Mouse (Mus musculus): ENCODE results near the gene Fkbp3. TPM values are rescaled to one million over a fixed set of nuclear protein-coding genes. Genes with fewer than 3 reads are reported as not detected.
"Not testable (repeated sequence)": the region's sequence is repeated elsewhere in the genome, so short reads cannot be mapped to it uniquely, and the experiment has no call there.

Gene Fkbp3
- 492 and 540 TPM in 2 replicates for polyA plus RNA-seq (2015; fragmentation: Nextera tagmentation; extraction: Ambion mirVana)

DNA sequence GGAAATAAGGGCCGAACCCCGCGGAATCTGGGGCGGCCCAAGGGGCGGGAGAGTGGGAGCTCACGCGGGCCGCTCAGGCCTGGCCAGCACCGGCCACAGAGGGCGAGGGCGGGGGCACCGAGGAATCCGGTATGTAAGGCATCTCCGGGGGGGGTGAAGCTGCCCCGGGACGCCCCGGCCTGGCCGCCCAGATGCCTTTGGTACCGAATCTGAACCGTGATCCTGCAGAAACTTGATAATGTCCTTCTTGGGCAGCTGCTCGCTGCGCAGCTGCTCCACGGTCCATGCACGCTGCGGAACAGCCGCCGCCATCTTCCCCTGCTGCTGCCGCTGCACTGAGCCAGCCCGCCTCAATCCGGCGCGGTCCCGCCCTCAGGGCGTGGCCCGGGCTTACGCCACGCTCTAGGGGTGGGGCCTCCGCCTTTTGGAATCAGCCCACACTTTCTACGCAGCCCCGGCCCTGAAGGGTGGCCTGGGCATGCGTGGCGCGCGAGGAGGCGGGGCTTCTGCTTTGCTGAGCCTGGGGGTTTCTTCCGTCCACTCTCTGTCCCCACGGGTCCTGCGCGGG lies at the start of gene Fkbp3:
TSS of gene Fkbp3 (minus strand) at position 397 of the 568 bp plus-strand sequence.
- Histone ChIP-seq H3K36me3 (peaks cover 22% of the 10 kb centered on the region), H3K9ac (peak within 1 kb of the TSS; percentile 89), H3K4me3 (replicated peaks) (peak within 1 kb of the TSS; percentile 85), H3K9me3 (replicated peaks) (no peaks in the 10 kb centered on the region), H3K27ac (peak within 1 kb of the TSS; percentile 96), H3K4me1 (peaks cover 31% of the 10 kb centered on the region), H3K27me3 (no peaks in the 10 kb centered on the region), H3K4me2 (peak within 1 kb of the TSS; percentile 82)
- peak; percentile 99 for ATAC-seq (replicated peaks; ENCODE audit: low FRiP score)
- WGBS = under 1% methylated on average over 49 of the region's 49 CpGs

GRCm38 (mm10) chr12:65119451-65119850 lies 45.6 kb upstream of the Fkbp3 start:
- H3K9ac ChIP-seq = no peak overlapping the region
- H3K4me3 ChIP-seq (replicated peaks) = no peak overlapping the region
- no peak overlapping the region for H3K4me2 ChIP-seq
- no peaks in the 10 kb centered on the region for H3K4me1 ChIP-seq
- no peak for ATAC-seq (replicated peaks; ENCODE audit: low FRiP score)
- 92% methylated on average over 5 of the region's 5 CpGs for WGBS
- no peak overlapping the region for H3K27ac ChIP-seq
- H3K36me3 ChIP-seq = peaks cover 76% of the 10 kb centered on the region
- no peaks in the 10 kb centered on the region for H3K27me3 ChIP-seq
- no peaks in the 10 kb centered on the region for H3K9me3 ChIP-seq (replicated peaks)

DNA sequence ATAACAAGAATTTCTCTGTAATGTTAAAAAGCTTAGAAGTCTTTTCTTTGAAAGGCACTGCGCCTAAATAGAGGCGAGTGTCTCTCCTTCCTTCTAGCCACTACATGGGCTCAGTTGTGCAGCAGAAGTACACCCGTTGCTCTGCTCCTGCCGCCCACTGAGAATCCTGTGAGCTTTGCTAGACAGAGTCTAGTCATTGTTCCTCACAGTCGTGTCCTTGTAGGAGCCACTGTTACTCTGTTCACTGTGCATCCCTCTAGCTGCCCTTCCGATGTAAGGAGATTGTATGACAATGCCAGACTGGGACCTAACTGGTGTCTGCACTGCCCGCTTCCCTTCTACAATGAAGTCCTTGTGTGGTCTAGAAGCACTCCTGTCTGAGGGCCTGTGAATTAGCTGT lies 45.2 kb upstream of the Fkbp3 start:
- Histone ChIP-seq H3K4me2 (no peak overlapping the region), H3K4me3 (replicated peaks) (no peak overlapping the region), H3K9me3 (replicated peaks) (no peaks in the 10 kb centered on the region), H3K27me3 (no peaks in the 10 kb centered on the region), H3K9ac (no peak overlapping the region), H3K27ac (no peak overlapping the region), H3K36me3 (peaks cover 75% of the 10 kb centered on the region), H3K4me1 (no peaks in the 10 kb centered on the region)
- WGBS = 88% methylated on average over 7 of the region's 7 CpGs
- ATAC-seq (replicated peaks; ENCODE audit: low FRiP score) = no peak

GRCm38 (mm10) chr12:65114978-65115377 lies 41.2 kb upstream of the Fkbp3 start:
- not testable (repeated sequence) for H3K4me1 ChIP-seq; H3K9me3 ChIP-seq (replicated peaks)
- WGBS = 93% methylated on average over 3 of the region's 3 CpGs

GRCm38 (mm10) chr12:65113925-65114324 lies 40.1 kb upstream of the Fkbp3 start:
- Histone ChIP-seq H3K9me3 (replicated peaks) (no peaks in the 10 kb centered on the region), H3K27me3 (no peaks in the 10 kb centered on the region), H3K9ac (no peak overlapping the region), H3K4me2 (no peak overlapping the region), H3K4me3 (replicated peaks) (no peak overlapping the region), H3K27ac (no peak overlapping the region), H3K4me1 (no peaks in the 10 kb centered on the region), H3K36me3 (peaks cover 50% of the 10 kb centered on the region)
- no peak for ATAC-seq (replicated peaks; ENCODE audit: low FRiP score)
- 78% methylated on average over 4 of the region's 4 CpGs for WGBS

More at GRCm38 (mm10) chr12:65114978-65115377, 41.2 kb upstream of the Fkbp3 start:
- not testable (repeated sequence) for H3K4me3 ChIP-seq (replicated peaks); H3K9ac ChIP-seq; H3K4me2 ChIP-seq; ATAC-seq (replicated peaks; ENCODE audit: low FRiP score); H3K27me3 ChIP-seq; H3K27ac ChIP-seq
- peaks cover 54% of the 10 kb centered on the region for H3K36me3 ChIP-seq

GRCm38 (mm10) chr12:65112811-65113210 lies 39.0 kb upstream of the Fkbp3 start:
- Histone ChIP-seq H3K4me1 (no peaks in the 10 kb centered on the region), H3K27me3 (no peaks in the 10 kb centered on the region), H3K4me2 (no peak overlapping the region), H3K27ac (no peak overlapping the region), H3K9me3 (replicated peaks) (no peaks in the 10 kb centered on the region), H3K9ac (no peak overlapping the region), H3K4me3 (replicated peaks) (no peak overlapping the region), H3K36me3 (peaks cover 46% of the 10 kb centered on the region)
- no peak for ATAC-seq (replicated peaks; ENCODE audit: low FRiP score)
- 89% methylated on average over 1 of the region's 1 CpGs for WGBS

- Histone ChIP-seq H3K9me3 (replicated peaks) (no peaks in the 10 kb centered on the region), H3K9ac (no peak overlapping the region), H3K4me1 (no peaks in the 10 kb centered on the region), H3K4me2 (no peak overlapping the region), H3K36me3 (peaks cover 49% of the 10 kb centered on the region), H3K27me3 (no peaks in the 10 kb centered on the region), H3K4me3 (replicated peaks) (no peak overlapping the region), H3K27ac (no peak overlapping the region)
- WGBS = 96% methylated on average over 3 of the region's 3 CpGs
- ATAC-seq (replicated peaks; ENCODE audit: low FRiP score) = no peak
These were observed 37.7 kb upstream of the Fkbp3 start for GRCm38 (mm10) chr12:65111503-65111902.

- no peaks in the 10 kb centered on the region for H3K27me3 ChIP-seq
- H3K36me3 ChIP-seq = peaks cover 56% of the 10 kb centered on the region
- no peak overlapping the region for H3K27ac ChIP-seq
- 76% methylated on average over 1 of the region's 1 CpGs for WGBS
- H3K4me3 ChIP-seq (replicated peaks) = no peak overlapping the region
- no peak overlapping the region for H3K4me2 ChIP-seq
- H3K9me3 ChIP-seq (replicated peaks) = no peaks in the 10 kb centered on the region
- no peak for ATAC-seq (replicated peaks; ENCODE audit: low FRiP score)
- no peaks in the 10 kb centered on the region for H3K4me1 ChIP-seq
- H3K9ac ChIP-seq = no peak overlapping the region
These were observed 34.9 kb upstream of the Fkbp3 start for GRCm38 (mm10) chr12:65108746-65109145.

DNA sequence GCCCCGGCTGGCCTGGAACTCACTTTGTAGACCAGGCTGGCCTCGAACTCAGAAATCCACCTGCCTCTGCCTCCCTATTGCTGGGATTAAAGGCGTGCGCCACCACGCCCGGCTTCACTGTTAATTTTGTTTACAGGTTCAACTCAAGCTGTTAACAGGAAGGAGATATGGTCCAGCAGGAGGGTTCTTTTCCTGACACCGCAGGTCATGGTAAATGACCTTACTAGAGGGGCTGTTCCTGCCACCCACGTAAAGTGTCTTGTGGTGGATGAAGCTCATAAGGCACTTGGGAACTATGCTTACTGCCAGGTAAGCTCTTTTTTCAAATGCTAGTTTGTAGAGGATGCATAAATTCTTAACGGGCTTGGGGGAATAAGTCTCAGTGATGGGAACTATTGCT lies 3.1 kb upstream of the Fkbp3 start:
- Histone ChIP-seq H3K4me2 (peak overlapping the region; percentile 82), H3K36me3 (peaks cover 20% of the 10 kb centered on the region), H3K27ac (no peak overlapping the region), H3K27me3 (no peaks in the 10 kb centered on the region), H3K9me3 (replicated peaks) (no peaks in the 10 kb centered on the region), H3K4me3 (replicated peaks) (peak overlapping the region; percentile 85), H3K4me1 (peaks cover 31% of the 10 kb centered on the region), H3K9ac (no peak overlapping the region)
- ATAC-seq (replicated peaks; ENCODE audit: low FRiP score) = no peak
- WGBS = 83% methylated on average over 9 of the region's 9 CpGs

- peak overlapping the region; percentile 85 for H3K4me3 ChIP-seq (replicated peaks)
- peaks cover 19% of the 10 kb centered on the region for H3K36me3 ChIP-seq
- H3K27me3 ChIP-seq = no peaks in the 10 kb centered on the region
- WGBS = under 1% methylated on average over 41 of the region's 41 CpGs
- peak overlapping the region; percentile 96 for H3K27ac ChIP-seq
- H3K4me1 ChIP-seq = peaks cover 31% of the 10 kb centered on the region
- no peaks in the 10 kb centered on the region for H3K9me3 ChIP-seq (replicated peaks)
- no peak for ATAC-seq (replicated peaks; ENCODE audit: low FRiP score)
- peak overlapping the region; percentile 87 for H3K9ac ChIP-seq
- H3K4me2 ChIP-seq = peak overlapping the region; percentile 82
These were observed 2.0 kb upstream of the Fkbp3 start for GRCm38 (mm10) chr12:65075733-65076310.

- ATAC-seq (replicated peaks; ENCODE audit: low FRiP score) = peak; percentile 52
- peaks cover 17% of the 10 kb centered on the region; the same call in 1 of the 2 replicates for H3K36me3 ChIP-seq
- peak within 1 kb of the TSS; percentile 82 for H3K4me2 ChIP-seq
- peaks cover 31% of the 10 kb centered on the region for H3K4me1 ChIP-seq
- H3K27ac ChIP-seq = peak within 1 kb of the TSS; percentile 96
- peak within 1 kb of the TSS; percentile 85 for H3K4me3 ChIP-seq (replicated peaks)
- WGBS = 2% methylated on average over 39 of the region's 39 CpGs
- no peaks in the 10 kb centered on the region for H3K27me3 ChIP-seq
- peak within 1 kb of the TSS; percentile 87 for H3K9ac ChIP-seq
- H3K9me3 ChIP-seq (replicated peaks) = no peaks in the 10 kb centered on the region
These were observed 1.4 kb upstream of the Fkbp3 start, which contains the start of gene Fancm for GRCm38 (mm10) chr12:65075085-65075732. Fancm (plus strand) TSS chr12:65075603.

DNA sequence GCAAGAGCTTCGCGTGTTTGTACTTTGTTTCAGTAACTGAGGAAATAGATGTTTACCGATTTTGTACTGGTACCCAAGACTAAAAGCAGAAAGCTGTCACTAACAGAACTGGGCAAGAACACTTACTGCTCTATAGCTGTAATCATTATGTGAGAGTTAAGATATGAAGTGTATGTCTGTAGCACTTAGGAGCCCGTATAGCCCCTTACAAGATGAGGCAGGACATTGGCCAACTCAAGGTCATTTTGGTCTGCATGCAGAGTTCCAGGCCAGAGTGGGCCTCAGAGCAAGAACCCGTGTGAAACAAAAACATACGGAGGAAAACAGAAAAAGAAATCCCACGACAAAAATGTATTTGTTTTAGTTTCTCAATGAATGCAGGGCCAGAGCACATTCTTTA lies 844 bp upstream of the Fkbp3 start:
- ATAC-seq (replicated peaks; ENCODE audit: low FRiP score) = no peak
- Histone ChIP-seq H3K4me2 (peak overlapping the region; percentile 82), H3K4me1 (peaks cover 31% of the 10 kb centered on the region), H3K27me3 (no peaks in the 10 kb centered on the region), H3K9ac (peak overlapping the region; percentile 87; the same call in 1 of the 2 replicates), H3K36me3 (peaks cover 15% of the 10 kb centered on the region; the same call in 1 of the 2 replicates), H3K27ac (peak overlapping the region; percentile 96), H3K4me3 (replicated peaks) (peak overlapping the region; percentile 85), H3K9me3 (replicated peaks) (no peaks in the 10 kb centered on the region)
- WGBS = 38% methylated on average over 7 of the region's 7 CpGs

All from kidney, embryonic 15.5 days (tissue).